Mouse (Mus musculus): ENCODE data around the gene Fance. TPM values are rescaled to one million over a fixed set of nuclear protein-coding genes. Genes with fewer than 3 reads are reported as not detected.
A peak's percentile ranks its signal among the peaks of the same experiment; 100 is the strongest.

The Fance gene
- total RNA-seq (2021): 10 to 100 TPM; 16.9 to 18.2 TPM

DNA sequence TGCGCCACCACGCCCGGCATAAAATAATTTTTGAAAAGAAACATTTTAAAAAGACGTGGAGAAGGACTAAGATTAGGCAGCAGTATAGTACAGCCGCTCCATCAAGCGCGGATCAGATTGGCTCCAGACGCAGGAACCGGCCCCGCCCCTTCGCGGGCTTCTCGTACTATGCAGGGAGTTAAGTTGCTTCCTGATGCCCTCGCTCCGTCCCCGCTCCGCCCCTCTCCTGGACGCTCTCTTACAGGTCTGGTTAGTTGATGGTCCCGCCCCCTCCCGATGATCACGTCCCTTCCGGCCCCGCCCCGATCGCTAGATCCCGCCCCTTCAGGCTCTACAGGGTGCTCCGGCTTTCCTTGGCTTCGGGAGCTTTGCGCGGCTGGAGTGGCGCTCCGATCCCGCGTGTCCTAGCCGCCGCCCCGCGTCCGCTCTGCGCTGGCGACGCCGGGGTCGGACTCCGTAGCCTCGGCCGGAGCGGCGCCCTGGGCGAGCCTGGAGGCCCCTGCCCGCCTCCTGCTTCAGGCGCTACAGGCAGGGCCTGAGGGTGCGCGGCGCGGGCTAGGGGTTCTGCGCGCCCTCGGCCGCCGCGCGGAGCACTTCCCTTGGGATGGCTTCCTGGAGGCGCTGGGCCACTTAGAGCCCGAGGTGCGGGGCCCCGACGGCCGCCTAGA, at the start of gene Fance:
Gene Fance, plus strand, starts transcription at position 308 of the 668 bp plus-strand sequence.
- DNase-seq: peak; percentile 95 to 96
- intact Hi-C loops (cut with DNase I): no loop called here

DNA sequence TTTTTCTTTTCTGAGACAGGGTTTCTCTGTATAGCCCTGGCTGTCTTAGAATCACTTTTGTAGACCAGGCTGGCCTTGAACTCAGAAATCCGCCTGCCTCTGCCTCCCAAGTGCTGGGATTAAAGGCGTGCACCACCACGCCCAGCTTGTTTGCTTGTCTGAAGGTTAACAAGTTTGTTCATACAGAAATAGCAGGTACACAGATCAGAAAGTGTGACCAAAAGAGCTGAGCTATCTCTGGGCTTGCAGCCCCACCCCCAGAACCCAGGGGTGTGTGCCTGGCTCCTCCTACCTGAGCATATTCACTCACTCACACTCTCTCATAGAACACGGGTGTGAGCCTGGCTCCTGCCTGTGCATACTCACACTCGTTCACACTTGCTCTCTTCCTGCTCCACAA, 46.1 kb upstream of the Fance start:
- no peak for DNase-seq
- intact Hi-C loops (cut with DNase I): no loop called here

- intact Hi-C loops (cut with DNase I): no loop called here
- DNase-seq: no peak
These were observed 43.2 kb upstream of the Fance start for GRCm38 (mm10) chr17:28270165-28270564.

DNA sequence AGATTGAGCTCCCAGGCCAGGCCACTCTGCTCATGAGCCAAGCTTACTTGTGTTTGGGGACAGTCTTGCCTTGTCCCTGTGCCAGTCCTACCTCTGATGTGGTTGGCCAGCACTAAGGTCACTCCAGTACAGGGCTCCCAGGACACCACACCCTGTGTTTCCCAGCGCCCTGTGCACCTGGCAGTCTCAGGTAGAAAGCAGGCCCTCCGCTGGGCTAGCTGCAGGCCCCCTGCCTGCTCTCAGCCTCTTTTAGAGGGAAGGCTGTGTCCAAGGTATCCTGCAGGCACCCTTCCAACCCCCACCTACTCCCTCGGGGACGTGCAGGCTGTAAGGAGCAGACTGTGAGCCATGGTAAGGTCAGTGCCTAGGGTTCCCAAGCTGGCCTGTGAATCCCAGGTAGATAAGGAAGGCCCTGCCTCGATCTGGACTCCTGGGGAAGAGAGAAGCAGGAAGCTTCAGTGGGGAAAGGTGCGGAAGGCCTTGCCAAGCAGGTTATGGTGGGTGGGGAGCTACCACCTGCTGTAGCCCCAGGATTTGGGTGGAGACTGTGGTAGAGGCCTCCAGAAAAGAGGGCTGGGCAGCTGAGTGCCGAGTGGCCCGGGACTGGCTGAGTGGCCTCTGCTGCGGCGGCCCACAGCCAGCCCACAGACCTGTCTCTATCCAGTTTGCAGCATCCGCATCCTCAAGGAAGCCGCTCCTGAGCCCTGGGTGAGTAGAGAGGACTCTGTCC, 41.6 kb upstream of the Fance start:
- intact Hi-C loops (cut with DNase I): no loop called here
- DNase-seq: no peak

- no peak for DNase-seq
- intact Hi-C loops (cut with DNase I): no loop called here
These were observed 41.0 kb upstream of the Fance start for GRCm38 (mm10) chr17:28272281-28272680.

GRCm38 (mm10) chr17:28272837-28273236, 40.5 kb upstream of the Fance start:
- no peak for DNase-seq
- intact Hi-C loops (cut with DNase I): no loop called here

- intact Hi-C loops (cut with DNase I): no loop called here
- no peak for DNase-seq
These were observed 38.6 kb upstream of the Fance start for GRCm38 (mm10) chr17:28274739-28275138.

GRCm38 (mm10) chr17:28277226-28277625, 36.1 kb upstream of the Fance start:
- intact Hi-C loops (cut with DNase I): no loop called here
- DNase-seq: no peak

DNA sequence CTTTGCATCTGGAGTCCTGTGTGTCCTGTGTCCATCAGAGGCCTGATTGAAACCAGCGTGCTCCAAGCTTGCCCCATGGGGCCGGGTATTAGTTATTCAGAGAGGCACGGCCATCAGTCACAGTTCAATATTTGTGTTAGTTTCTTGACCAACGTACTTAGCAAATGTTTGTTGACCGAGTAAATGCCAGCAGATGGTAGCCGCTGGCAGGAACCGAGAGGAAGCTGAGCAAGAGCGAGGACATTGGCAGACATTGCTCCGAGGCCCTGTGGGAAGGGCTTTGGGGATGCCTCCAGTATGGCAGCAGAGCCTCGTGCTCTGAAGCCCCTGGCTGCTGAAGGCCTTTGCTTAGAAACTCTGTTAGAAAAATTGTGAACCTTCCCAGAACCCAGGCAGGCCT, 35.6 kb upstream of the Fance start:
- intact Hi-C loops (cut with DNase I): no loop called here

DNA sequence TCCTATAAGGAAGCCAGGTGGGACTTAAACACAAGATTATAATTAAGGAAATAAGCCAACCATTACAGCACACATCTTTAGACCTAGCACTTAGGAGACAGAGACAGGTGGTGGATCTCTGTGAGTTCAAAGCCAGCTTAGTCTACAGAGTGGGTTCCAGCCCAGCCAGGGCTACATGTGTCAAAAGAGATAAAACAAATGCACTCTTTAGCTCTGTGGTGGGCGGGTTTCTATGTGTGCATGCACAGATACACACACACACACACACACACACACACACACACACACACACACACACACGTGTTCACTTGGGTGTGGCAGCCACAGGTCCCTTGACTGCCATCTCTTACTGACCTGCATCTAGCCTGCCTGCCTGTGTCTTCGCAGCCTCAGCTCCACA, 35.2 kb upstream of the Fance start:
- no peak for DNase-seq
- intact Hi-C loops (cut with DNase I): no loop called here

More for the DNA sequence above, 35.6 kb upstream of the Fance start:
- DNase-seq: no peak

- intact Hi-C loops (cut with DNase I): no loop called here
These were observed 34.1 kb upstream of the Fance start for GRCm38 (mm10) chr17:28279236-28279635.

DNA sequence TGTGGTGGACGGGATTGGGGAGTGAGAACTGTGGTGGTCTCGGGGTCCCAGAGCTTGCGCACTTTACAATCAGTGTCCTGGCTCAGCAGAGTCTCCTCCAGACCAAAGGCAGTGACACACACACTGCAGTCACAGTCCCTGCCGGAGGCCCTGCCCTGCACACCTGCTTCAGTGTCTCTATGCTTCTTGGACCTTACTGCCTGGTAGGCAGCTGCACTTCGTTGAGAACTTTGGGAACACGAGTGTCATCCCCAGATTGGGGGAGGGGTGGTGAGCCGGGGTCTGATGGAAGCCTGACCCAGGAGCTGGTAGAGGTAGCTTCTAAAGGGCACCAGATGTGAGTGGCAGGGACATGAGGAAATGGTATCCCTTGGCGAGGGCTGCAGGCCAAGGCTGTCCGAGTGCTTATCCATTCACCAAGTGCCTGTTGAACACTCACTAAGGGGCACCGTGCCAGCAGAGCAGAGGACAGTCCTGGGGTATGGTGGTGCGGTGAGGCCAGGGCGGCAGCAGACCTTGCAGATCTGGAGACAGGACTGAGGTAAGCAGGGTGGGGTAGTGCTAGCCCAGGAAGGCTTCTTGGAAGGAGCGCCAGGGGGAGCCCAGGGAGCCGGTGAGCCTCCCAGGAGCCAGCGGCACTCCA, 33.4 kb upstream of the Fance start:
- DNase-seq: peak; percentile 80
- intact Hi-C loops (cut with DNase I): no loop called here

More at GRCm38 (mm10) chr17:28279236-28279635, 34.1 kb upstream of the Fance start:
- DNase-seq: no peak

DNA sequence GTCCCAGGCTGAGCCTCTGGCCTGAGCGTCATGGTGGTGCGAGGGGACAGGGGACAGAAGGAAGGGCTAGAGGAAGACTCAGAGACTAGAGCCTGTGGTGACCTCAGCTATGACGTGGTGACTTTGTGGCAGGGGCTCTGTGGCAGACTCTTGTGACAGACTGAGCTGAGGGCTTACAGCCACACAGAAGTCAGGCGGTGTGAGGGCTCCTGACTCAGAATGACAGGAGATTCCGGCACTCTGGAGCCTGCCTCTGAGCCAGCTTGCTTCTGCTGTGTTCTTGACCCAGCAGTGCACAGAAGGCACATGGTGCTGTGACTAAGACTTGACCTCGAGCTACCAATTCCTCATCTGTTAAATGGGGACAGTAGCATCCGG, 32.9 kb upstream of the Fance start:
- intact Hi-C loops (cut with DNase I): no loop called here
- no peak for DNase-seq

DNA sequence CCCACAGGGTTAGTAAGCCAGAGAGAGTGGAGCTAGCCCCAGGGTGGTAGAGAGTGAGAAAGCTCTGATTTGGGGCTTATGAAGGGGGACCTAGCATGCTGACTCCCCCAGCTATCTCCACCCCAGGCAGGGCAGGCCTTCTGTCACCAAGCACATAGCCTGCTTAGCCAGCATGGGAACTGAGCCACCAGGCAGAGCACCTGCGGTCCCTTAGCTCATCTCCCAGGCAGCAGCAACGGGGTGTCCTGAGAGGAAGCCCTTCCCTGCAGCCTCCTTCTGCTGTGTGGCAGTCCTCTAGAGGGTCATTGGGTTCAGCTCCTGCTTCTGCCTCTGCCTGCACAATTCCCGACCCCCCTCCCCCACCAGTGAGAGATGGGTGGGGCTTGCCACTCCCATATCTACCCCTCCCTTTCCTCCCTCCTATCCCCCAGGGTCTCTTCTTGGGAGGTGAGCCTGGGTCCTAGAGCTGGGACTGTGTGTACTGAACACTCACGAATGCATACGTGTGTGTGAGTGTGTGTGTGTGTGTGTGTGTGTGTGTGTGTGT, 32.4 kb upstream of the Fance start:
- no peak for DNase-seq
- intact Hi-C loops (cut with DNase I): no loop called here

DNA sequence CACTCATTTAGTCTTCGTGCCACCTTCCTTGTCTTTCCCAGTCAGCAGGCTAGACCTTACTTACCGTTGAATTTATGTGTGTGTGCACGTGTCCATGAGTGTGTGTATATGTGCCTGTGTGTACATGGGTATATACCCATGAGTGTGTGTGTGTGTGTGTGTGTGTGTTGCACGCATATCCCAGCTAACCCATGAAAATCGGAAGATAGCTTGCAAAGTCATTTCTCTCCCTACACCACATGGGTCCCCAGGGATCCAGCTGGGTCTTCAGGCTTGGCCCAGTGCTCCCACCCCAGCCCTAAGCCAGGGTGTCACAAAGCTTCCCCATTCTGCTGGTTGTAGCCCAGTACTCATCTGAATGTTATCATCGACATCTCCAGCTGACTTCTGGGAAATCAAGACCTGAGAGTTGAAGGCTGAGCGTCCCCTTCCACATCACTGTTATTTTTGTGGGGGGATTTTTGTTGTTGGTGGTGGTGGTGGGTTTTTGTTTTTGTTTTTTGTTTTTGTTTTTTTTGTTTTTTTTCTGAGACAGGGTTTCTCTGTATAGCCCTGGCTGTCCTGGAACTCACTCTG, 31.4 kb upstream of the Fance start:
- no peak for DNase-seq
- intact Hi-C loops (cut with DNase I): no loop called here

GRCm38 (mm10) chr17:28283199-28283598, 30.1 kb upstream of the Fance start:
- DNase-seq: no peak
- intact Hi-C loops (cut with DNase I): no loop called here

DNA sequence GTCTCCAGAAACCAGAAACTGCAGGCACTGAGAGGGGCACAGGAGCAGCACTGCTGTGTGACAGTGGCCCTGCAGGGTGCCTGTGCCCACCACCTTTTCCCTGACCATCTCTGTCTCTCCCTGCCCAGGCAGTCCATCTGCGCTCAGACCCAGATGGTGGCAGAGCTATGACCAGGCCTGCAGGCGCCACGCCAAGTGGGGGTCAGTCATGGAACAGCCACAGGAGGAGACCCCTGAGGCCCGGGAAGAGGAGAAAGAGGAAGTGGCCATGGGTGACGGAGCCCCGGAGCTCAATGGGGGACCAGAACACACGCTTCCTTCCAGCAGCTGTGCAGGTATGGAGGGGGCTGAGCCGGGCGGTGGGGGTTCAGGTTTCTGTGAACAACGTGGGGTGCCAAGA, 27.2 kb upstream of the Fance start:
- intact Hi-C loops (cut with DNase I): no loop called here
- DNase-seq: no peak

DNA sequence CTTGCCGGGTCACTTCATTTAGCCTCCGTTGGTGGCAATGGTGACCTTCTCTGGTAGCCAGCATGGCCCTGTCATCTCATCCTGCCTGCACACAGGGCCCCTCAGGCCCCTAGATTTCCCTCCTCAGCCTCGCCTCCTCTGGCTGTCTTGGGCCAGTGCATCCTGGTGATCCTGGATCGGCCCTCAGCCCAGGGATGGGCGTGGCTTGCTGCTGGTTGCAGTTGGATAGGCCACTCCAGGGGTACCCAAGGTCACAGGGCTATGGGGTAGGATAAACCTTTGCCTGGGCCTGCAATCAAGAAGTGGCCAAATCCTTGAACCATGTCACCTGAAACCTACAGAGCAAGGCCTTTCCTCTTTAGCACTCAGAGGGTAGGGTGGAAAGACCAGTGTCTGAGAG, 26.4 kb upstream of the Fance start:
- intact Hi-C loops (cut with DNase I): no loop called here
- no peak for DNase-seq

- intact Hi-C loops (cut with DNase I): no loop called here
- no peak for DNase-seq
These were observed 25.7 kb upstream of the Fance start for GRCm38 (mm10) chr17:28287578-28287977.

- peak; percentile 46 to 48 for DNase-seq
- intact Hi-C loops (cut with DNase I): no loop called here
These were observed 25.3 kb upstream of the Fance start for GRCm38 (mm10) chr17:28287980-28288379.

GRCm38 (mm10) chr17:28290262-28290661, 23.1 kb upstream of the Fance start:
- peak; percentile 68 to 76 for DNase-seq
- intact Hi-C loops (cut with DNase I): loop anchor here (2.0 kb wide), 1 partner anchor 19 kb away; no protein-coding TSS in a partner anchor

All from heart, postnatal 10 days (tissue).